Mouse (Mus musculus) midbrain, embryonic 15.5 days (tissue): Measurements from ENCODE around the gene Mag. TPM values are rescaled to one million over a fixed set of nuclear protein-coding genes. Genes with fewer than 3 reads are reported as not detected.
"Not testable (repeated sequence)": the region's sequence is repeated elsewhere in the genome, so short reads cannot be mapped to it uniquely, and the experiment has no call there.

Experiments
- ATAC-seq: fragments of 200-750 bp; cut with Nextera tagmentation; replicated peaks from 2 replicates; pipeline ENCODE4 v1.8.0; 2017; ENCODE audit warnings: moderate TSS enrichment
- H3K27ac ChIP-seq: fragments of 300-500 bp; sonication (generic); 2 replicates; pipeline ENCODE4 v1.5.1; 2015; ENCODE audit warnings: mild to moderate bottlenecking, inconsistent platforms
- H3K27me3 ChIP-seq: fragments of 300-500 bp; sonication (generic); replicated peaks from 2 replicates; pipeline ENCODE4 v1.6.1; 2015; ENCODE audit warnings: inconsistent platforms
- H3K36me3 ChIP-seq: fragments of 300-500 bp; sonication (generic); replicated peaks from 2 replicates; pipeline ENCODE4 v1.6.1; 2015; ENCODE audit warnings: inconsistent platforms
- H3K4me1 ChIP-seq: fragments of 300-500 bp; sonication (generic); 2 replicates; pipeline ENCODE4 v1.6.1; 2015; ENCODE audit warnings: inconsistent platforms
- H3K4me2 ChIP-seq: fragments of 300-500 bp; sonication (generic); 2 replicates; pipeline ENCODE4 v1.6.1; 2015; ENCODE audit warnings: inconsistent platforms, mild to moderate bottlenecking, moderate library complexity
- H3K4me3 ChIP-seq: fragments of 300-500 bp; sonication (generic); 2 replicates; pipeline ENCODE4 v1.5.1; 2015; ENCODE audit warnings: mild to moderate bottlenecking, inconsistent platforms
- H3K9ac ChIP-seq: fragments of 300-500 bp; sonication (generic); 2 replicates; pipeline ENCODE4 v1.6.1; 2015; ENCODE audit warnings: mild to moderate bottlenecking, inconsistent platforms
- H3K9me3 ChIP-seq: fragments of 300-500 bp; sonication (generic); 2 replicates; pipeline ENCODE4 v1.6.1; 2016; ENCODE audit warnings: inconsistent platforms
- WGBS: fragments of 180-500 bp; shearing (Covaris S2); methylation state at CpG from one replicate; pipeline ENCODE4 v1.1.7; 2015; ENCODE audit warnings: mixed read lengths; 5-methylcytosine and 5-hydroxymethylcytosine counted together
- polyA plus RNA-seq: library from polyadenylated mRNA; unstranded; fragments of >200 nt; fragmentation: Nextera tagmentation; extraction: Ambion mirVana; gene quantifications from 2 replicates; pipeline ENCODE4 v1.2.1, GENCODE M21; 2015

Mag gene
- polyA plus RNA-seq, 1 experiment from 2014 or later, result 2.9 TPM

DNA sequence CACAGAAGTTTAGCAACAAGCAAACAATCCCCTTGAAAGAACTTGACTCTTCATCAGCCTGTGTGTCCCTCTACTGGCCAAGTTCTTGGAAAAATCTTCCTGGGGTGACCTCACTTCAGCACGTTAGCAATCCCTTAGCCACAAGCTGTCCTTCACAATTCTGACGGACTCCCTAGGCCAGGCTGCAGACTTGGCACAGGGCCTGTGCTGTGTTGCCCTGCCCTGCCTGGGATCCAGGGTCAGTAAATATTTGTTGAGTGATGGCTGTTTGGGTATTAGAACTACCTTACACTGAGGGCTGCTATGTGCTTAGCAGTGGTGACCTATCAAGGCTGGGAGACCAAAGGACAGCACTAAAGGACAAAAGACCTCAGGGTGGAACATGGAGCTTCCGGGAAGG, 39.4 kb upstream of the Mag start:
- H3K36me3 ChIP-seq, result peaks cover 36% of the 10 kb centered on the region; the same call in 1 of the 2 replicates

DNA sequence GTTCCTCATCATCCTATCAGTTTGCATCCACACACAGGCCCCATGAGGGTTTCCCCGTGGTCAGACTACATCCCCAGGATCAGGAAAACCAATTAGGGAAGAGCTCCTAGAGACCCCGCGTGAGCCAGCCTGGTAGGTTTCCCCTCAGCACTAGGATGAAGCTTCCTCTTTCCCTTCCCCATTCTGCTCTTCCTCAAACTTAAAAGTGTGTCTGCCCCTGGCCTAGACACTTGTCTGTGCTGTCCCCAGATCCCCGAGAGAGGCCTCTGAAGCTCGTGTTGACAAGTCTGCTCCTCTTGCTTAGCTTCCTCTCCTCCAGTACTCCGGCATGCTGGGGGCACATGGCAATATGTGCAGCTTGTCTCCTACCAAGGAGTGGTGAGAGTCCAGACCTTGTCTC, 38.8 kb upstream of the Mag start:
- H3K9me3 ChIP-seq, result no peaks in the 10 kb centered on the region
- H3K9ac ChIP-seq, result no peak overlapping the region
- no peak overlapping the region for H3K27ac ChIP-seq
- H3K4me3 ChIP-seq, result no peak overlapping the region
- peaks cover 17% of the 10 kb centered on the region for H3K4me1 ChIP-seq
- H3K4me2 ChIP-seq, result no peak overlapping the region
- ATAC-seq, result no peak
- peaks cover 39% of the 10 kb centered on the region; the same call in 1 of the 2 replicates for H3K36me3 ChIP-seq
- 91% methylated on average over 6 of the region's 6 CpGs for WGBS
- no peaks in the 10 kb centered on the region for H3K27me3 ChIP-seq

More for the DNA sequence above, 39.4 kb upstream of the Mag start:
- Histone ChIP-seq H3K4me1 (peaks cover 23% of the 10 kb centered on the region), H3K9me3 (no peaks in the 10 kb centered on the region), H3K4me3 (no peak overlapping the region), H3K9ac (no peak overlapping the region), H3K27me3 (no peaks in the 10 kb centered on the region), H3K4me2 (no peak overlapping the region), H3K27ac (no peak overlapping the region)
- no peak for ATAC-seq
- 71% methylated on average over 3 of the region's 3 CpGs for WGBS

GRCm38 (mm10) chr7:30952441-30953265, 38.0 kb upstream of the Mag start:
- Histone ChIP-seq H3K4me3 (no peak overlapping the region), H3K9ac (no peak overlapping the region), H3K27me3 (no peaks in the 10 kb centered on the region), H3K4me1 (peaks cover 9% of the 10 kb centered on the region), H3K27ac (no peak overlapping the region), H3K4me2 (no peak overlapping the region), H3K36me3 (peaks cover 39% of the 10 kb centered on the region; the same call in 1 of the 2 replicates), H3K9me3 (no peaks in the 10 kb centered on the region)
- WGBS, result 95% methylated on average over 16 of the region's 16 CpGs
- no peak for ATAC-seq

DNA sequence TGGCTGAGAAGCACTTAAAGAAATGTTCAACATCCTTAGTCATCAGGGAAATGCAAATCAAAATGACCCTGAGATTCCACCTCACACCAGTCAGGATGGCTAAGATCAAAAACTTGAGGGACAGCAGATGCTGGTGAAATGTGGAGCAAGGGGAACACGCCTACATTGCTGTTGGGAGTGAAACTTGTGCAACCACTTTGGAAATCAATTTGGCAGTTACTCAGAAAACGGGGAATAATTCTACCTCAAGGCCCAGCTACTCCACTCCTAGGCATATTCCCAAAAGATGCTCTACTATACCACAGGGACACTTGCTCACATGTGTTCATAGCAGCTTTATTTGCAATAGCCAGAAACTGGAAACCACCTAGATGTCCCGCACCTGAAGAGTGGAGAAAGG, 35.2 kb upstream of the Mag start:
- not testable (repeated sequence) for H3K4me2 ChIP-seq, H3K27me3 ChIP-seq, H3K27ac ChIP-seq, H3K4me1 ChIP-seq, H3K4me3 ChIP-seq, ATAC-seq, H3K9me3 ChIP-seq, H3K9ac ChIP-seq
- 95% methylated on average over 3 of the region's 3 CpGs for WGBS
- peaks cover 39% of the 10 kb centered on the region; the same call in 1 of the 2 replicates for H3K36me3 ChIP-seq

GRCm38 (mm10) chr7:30945876-30946275, 31.2 kb upstream of the Mag start:
- no peak overlapping the region for H3K4me3 ChIP-seq
- no peak overlapping the region for H3K27ac ChIP-seq
- H3K36me3 ChIP-seq, result peaks cover 14% of the 10 kb centered on the region; the same call in 1 of the 2 replicates
- no peak overlapping the region for H3K4me2 ChIP-seq
- H3K9me3 ChIP-seq, result no peaks in the 10 kb centered on the region
- WGBS, result 93% methylated on average over 7 of the region's 7 CpGs
- no peaks in the 10 kb centered on the region for H3K27me3 ChIP-seq
- no peaks in the 10 kb centered on the region for H3K4me1 ChIP-seq
- H3K9ac ChIP-seq, result no peak overlapping the region
- ATAC-seq, result no peak

DNA sequence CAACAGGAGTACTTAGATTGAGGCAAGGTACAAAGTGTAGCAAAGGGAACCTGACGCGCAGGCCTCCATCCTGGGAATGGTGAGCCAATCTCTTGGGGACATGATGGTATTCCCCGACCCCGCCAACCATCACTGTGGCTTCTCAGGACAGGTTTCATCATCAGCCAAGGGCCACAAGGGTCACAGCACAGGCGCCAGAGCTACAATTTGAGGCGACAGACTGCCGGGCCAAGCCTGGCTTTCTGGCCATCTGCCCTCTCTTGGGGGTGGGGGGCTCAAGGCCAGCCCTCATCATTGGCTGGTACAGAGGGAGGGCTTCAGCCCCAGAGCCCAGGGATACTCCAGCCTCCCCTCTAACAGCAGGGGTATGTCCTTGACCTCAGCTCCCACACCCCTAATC, 30.8 kb upstream of the Mag start:
- not testable (repeated sequence) for ATAC-seq, H3K27me3 ChIP-seq, H3K9ac ChIP-seq, H3K27ac ChIP-seq, H3K4me3 ChIP-seq, H3K9me3 ChIP-seq, H3K4me2 ChIP-seq, H3K4me1 ChIP-seq
- 98% methylated on average over 7 of the region's 7 CpGs for WGBS
- peaks cover 13% of the 10 kb centered on the region; the same call in 1 of the 2 replicates for H3K36me3 ChIP-seq

DNA sequence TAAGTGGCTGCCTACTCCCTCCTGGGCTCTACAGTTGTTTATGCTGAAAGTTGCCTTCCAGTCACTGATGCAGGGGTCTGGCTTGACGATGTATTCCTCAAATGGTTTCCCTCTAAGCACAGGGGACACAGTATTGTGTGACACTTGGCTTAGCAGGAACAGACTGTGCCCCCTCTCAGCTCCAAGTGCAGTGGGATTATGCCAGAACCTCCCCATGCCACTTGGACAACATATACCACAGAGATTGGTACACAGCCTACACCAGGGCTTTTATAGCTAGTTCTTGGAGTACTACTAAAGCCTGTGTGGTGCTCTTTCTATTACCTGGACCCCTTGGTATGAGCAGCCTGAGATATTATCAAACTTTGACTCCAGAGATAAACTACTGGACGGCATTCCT, 30.0 kb upstream of the Mag start:
- H3K4me3 ChIP-seq, ATAC-seq: not testable (repeated sequence)

DNA sequence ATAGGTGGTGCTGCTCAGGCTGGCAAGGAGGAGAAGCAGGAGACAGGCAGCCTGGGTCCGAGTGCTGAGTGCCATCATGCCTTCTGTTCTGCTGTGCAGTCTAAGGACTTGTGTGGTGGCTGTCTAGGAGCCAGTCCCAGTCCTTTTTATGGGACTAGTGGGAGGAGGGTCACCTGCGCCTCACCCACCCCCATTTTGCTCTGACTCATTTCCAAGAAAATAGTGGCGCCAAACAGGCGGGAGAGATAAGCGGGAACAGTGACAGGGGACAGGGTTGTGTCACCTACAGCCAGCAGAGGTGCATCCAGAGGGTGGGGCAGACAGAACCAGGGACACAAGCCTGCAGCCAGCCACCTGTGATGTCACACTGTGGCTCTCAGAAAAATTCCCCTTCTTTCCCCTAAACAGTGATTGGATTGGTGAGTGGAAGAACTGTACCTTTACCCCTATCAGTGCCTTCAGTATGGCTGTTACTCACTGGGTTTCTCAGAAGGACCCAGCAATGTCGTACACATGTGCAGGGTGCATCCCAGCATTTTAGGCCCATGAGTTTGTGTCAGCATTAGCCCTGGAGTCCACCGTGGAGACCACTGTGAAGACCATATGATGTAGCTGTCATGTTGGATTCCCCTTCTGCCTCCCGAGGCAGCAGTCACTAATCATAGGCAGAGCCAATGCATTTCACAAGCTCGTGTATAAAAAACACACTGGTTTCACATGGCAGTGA, 29.4 kb upstream of the Mag start, which contains the start of gene Hamp:
TSS of gene Hamp (minus strand) at position 124 of the 727 bp plus-strand sequence.
- no peak within 1 kb of the TSS for H3K9ac ChIP-seq
- no peaks in the 10 kb centered on the region for H3K27me3 ChIP-seq
- no peak within 1 kb of the TSS for H3K4me3 ChIP-seq
- WGBS, result 75% methylated on average over 9 of the region's 9 CpGs
- H3K4me2 ChIP-seq, result no peak within 1 kb of the TSS
- peaks cover 4% of the 10 kb centered on the region; the same call in 1 of the 2 replicates for H3K36me3 ChIP-seq
- no peak within 1 kb of the TSS for H3K27ac ChIP-seq
- H3K9me3 ChIP-seq, result no peaks in the 10 kb centered on the region
- no peaks in the 10 kb centered on the region for H3K4me1 ChIP-seq
- ATAC-seq, result no peak; the same call in 1 of the 2 replicates

More for the DNA sequence above, 30.0 kb upstream of the Mag start:
- 88% methylated on average over 2 of the region's 2 CpGs for WGBS
- H3K9ac ChIP-seq, H3K9me3 ChIP-seq, H3K4me1 ChIP-seq, H3K27ac ChIP-seq, H3K4me2 ChIP-seq, H3K27me3 ChIP-seq: not testable (repeated sequence)
- peaks cover 10% of the 10 kb centered on the region; the same call in 1 of the 2 replicates for H3K36me3 ChIP-seq

- H3K9me3 ChIP-seq, H3K27me3 ChIP-seq, H3K4me3 ChIP-seq, ATAC-seq, H3K27ac ChIP-seq, H3K36me3 ChIP-seq, H3K9ac ChIP-seq, H3K4me2 ChIP-seq, H3K4me1 ChIP-seq: not testable (repeated sequence)
- 52% methylated on average over 3 of the region's 3 CpGs for WGBS
Measured at GRCm38 (mm10) chr7:30942365-30942764, 27.7 kb upstream of the Mag start.

DNA sequence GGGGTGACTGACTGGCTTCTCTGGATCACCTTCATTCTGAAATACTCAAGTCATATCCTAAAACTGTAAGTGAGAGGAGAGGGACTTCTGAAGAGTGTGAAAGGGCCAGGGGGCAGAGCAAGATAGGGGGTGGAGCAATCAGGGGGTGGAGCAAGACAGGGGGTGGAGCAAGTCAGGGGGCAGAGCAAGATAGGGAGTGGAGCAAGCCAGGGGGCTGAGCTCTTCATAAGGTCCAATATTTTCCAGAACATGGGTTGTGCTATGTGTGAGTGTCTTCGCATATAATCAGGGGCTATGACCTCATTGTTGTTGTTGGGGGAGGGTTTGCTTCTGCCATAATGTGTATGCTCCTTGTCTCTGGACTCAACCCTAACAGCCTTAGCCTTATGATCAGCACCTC, 25.4 kb upstream of the Mag start:
- not testable (repeated sequence) for H3K9me3 ChIP-seq, ATAC-seq, H3K27ac ChIP-seq, H3K4me3 ChIP-seq, H3K4me1 ChIP-seq, H3K27me3 ChIP-seq, H3K4me2 ChIP-seq, H3K36me3 ChIP-seq, H3K9ac ChIP-seq
- 94% methylated on average over 1 of the region's 1 CpGs for WGBS

DNA sequence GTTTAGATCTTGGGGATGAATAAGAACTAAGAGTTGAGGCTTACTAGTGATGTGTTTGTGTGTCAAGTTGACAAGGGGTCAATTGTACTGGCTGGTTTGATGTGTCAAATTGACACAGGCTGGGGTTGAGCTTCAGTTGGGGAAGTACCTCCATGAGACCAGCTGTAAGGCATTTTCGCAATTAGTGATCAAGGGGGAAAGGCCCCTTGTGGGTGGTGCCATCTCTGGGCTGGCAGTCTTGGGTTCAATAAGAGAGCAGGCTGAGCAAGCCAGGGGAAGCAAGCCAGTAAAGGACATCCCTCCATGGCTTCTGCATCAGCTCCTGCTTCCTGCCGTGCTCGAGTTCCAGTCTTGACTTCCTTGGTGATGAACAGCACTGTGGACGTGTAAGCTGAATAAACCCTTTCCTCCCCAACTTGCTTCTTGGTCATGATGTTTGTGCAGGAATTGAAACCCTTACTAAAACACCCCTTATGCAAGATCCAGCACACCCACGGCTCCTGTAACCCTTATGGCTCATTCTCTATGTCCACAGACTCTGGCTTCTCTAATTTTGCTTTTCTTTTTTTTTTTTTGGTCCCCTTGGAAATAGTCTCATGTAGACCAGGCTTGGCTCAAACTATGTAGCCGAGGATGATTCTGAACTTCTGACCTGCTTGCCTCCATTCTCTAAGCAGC, 20.9 kb upstream of the Mag start:
- not testable (repeated sequence) for H3K27ac ChIP-seq, H3K4me1 ChIP-seq, H3K4me2 ChIP-seq, H3K27me3 ChIP-seq, H3K36me3 ChIP-seq, H3K4me3 ChIP-seq, ATAC-seq, H3K9ac ChIP-seq, H3K9me3 ChIP-seq
- 80% methylated on average over 6 of the region's 6 CpGs for WGBS

DNA sequence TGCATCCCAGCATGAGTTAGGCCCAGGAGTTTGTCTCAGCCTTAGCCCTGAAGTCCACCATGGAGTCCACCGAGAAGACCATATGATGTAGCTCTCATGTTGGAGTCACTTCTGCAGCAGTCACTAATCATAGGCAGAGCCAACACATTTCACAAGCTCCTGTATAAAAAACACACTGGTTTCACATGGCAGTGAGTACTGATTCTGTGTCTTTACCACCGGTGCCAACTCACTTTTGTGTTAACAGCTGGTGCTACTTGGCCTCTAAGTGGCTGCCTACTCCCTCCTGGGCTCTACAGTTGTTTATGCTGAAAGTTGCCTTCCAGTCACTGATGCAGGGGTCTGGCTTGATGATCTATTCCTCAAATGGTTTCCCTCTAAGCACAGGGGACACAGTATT, 9.9 kb upstream of the Mag start, which contains the start of gene Hamp2:
TSS of gene Hamp2 (minus strand) at position 101 of the 400 bp plus-strand sequence.
- 74% methylated on average over 2 of the region's 2 CpGs for WGBS
- not testable (repeated sequence) for H3K4me3 ChIP-seq

More for the DNA sequence above, 9.9 kb upstream of the Mag start, which contains the start of gene Hamp2:
- not testable (repeated sequence) for H3K4me2 ChIP-seq, H3K36me3 ChIP-seq, ATAC-seq, H3K9me3 ChIP-seq, H3K9ac ChIP-seq, H3K27me3 ChIP-seq, H3K4me1 ChIP-seq, H3K27ac ChIP-seq
